Mouse (Mus musculus) layer of hippocampus, postnatal 36 days (tissue): Measurements from ENCODE around the gene Ints14. TPM values are rescaled to one million over a fixed set of nuclear protein-coding genes. Genes with fewer than 3 reads are reported as not detected.
"Not testable (repeated sequence)": the region's sequence is repeated elsewhere in the genome, so short reads cannot be mapped to it uniquely, and the experiment has no call there.

Experiments used
- DNase-seq, 2 experiments: peaks; one replicate each; pipeline ENCODE4 v3.0.0; 2022
- microRNA-seq, 2 experiments: library from miRNA; unstranded; fragments of <30 nt; microRNA quantifications; one replicate each; pipeline ENCODE4 v1.2.0; 2021
- total RNA-seq, 2 experiments: library from RNA; stranded (reverse); gene quantifications; 2 replicates each; pipeline ENCODE4 v1.2.3; 2021

The Ints14 gene
- total RNA-seq, 2 experiments from 2014 or later: 19.7 to 20.1 TPM

GRCm38 (mm10) chr9:65020128-65020527 lies 59.4 kb downstream of the Ints14 start:
- DNase-seq: no peak

- DNase-seq: peak; percentile 86 to 87
Measured at GRCm38 (mm10) chr9:65020991-65021886, 60.5 kb downstream of the Ints14 start, which contains the start of gene Hacd3. Hacd3 (minus strand) TSS chr9:65021693.

DNA sequence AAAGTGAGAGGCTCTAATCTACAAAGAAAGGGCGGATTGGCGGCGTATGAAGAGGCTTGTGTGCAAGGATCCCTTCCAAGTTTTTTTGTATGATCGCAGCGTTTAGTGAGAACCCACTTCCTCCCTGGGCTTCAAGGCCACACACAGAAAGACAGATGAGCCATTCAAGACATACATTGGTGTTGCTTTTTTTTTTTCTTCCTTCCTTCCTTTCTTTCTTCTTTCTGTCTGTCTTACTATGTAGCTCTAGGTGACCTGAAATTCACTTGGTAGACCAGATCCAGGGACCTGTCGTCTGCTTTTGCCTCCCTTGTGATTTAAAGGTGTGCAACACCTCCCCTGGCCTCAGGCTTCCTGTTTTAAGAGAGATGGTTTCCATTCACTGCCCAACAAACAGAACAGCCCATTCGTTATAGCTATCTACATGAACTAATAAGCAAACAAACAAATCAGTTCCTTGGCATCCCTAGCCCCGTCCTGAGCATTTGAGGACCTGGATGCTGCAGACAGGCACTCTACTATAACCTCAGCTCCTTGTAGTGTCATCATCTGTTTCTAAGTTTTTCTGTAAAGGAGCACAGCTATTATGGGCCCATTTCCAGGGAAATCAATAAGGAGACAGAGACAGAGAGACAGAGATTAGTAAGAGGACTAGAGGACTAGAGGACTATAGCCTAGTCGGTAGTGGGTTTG lies 61.3 kb downstream of the Ints14 start:
- no peak for DNase-seq

GRCm38 (mm10) chr9:65022580-65023135 lies 62.0 kb downstream of the Ints14 start:
- no peak for DNase-seq

DNA sequence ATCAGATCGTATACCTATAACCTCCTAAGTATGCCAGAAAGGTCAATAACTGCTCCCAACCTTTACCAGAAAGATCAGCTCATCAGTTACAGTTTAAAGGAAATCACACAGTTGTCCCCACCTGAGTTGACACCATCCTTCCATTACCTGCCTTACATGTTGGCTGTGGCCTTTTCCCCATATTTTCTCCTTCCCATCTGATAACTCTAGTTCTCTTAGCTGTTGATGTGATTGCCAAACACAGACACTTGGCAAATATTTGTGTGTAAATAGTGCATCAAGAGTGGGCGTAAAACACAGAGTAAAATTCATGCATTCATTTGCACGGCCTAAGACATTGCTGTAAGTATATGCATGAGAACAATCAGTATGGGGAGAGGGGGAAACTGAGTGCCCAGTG lies 62.7 kb downstream of the Ints14 start:
- no peak for DNase-seq

- DNase-seq: no peak
Measured at GRCm38 (mm10) chr9:65027241-65027640, 66.5 kb downstream of the Ints14 start.

- DNase-seq: no peak
Measured at GRCm38 (mm10) chr9:65028313-65028712, 67.6 kb downstream of the Ints14 start.

DNA sequence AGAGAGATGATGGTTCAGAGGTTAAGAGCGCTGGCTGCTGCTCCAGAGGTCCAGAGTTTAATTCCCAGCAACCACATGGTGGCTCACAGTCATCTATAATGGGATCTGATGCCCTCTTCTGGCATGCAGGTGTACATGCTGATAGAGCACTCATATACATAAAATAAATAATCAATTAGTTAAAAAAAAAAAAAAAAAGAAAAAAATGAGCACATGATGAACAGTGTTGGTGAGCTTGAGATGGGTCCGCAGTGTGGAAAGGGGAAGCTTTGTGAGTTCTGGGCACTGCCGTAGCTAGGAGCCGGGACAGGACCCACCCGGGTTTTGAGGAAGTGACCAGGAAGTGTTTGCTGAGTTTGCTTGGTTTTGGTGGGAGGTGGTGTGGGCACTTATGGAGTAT lies 70.7 kb downstream of the Ints14 start:
- DNase-seq: not testable (repeated sequence)

GRCm38 (mm10) chr9:65031894-65032268 lies 71.2 kb downstream of the Ints14 start:
- DNase-seq: no peak

- peak; percentile 91 for DNase-seq
Measured at GRCm38 (mm10) chr9:65032269-65033108, 71.8 kb downstream of the Ints14 start, which contains the start of gene Dpp8. Dpp8 (plus strand) TSS chr9:65032414.

DNA sequence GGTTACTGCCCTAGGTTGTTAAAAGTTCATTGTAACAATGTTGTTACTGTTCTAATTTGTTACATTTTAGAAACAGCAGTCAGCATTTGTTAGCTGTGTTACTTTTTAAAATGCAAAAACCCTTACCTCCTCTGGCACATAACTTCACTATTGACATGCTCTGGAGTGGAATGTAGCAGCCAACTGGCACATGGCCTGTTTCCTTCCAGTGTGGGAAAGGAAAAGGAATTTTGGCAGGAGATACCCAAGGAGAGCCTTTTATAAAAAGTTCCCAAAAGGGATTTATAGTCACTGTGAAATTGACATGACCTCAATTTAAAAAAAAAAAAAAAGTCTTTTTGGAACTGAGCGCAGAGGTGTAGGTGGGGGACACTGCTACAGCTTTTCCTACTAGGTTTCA lies 75.8 kb downstream of the Ints14 start:
- DNase-seq: no peak

Small RNA genes lying within 50 kb of the gene (microRNA-seq; reads per million reads assigned to microRNA genes)
- 0 reads per million in 2 experiments for gene Gm25640

Other genes starting within 250 kb of the Ints14 start
- gene Rab11a, start 223.1 kb upstream of the Ints14 start, total RNA-seq: 100 to 1,000 TPM; 233 to 239 TPM
- gene Dennd4a, start 149.6 kb upstream of the Ints14 start, total RNA-seq: 10 to 100 TPM; 41.4 to 41.7 TPM
- gene Slc24a1, start 9.3 kb upstream of the Ints14 start, total RNA-seq: not detected
- 100 to 1,000 TPM; 165 to 172 TPM for gene Hacd3, start 60.8 kb downstream of the Ints14 start, total RNA-seq
- 100 to 1,000 TPM; 162 to 163 TPM for gene Dpp8, start 71.5 kb downstream of the Ints14 start, total RNA-seq
- gene Igdcc4, start 140.6 kb downstream of the Ints14 start, total RNA-seq: 10 to 100 TPM; 33.2 to 36.4 TPM
- gene Igdcc3, start 180.3 kb downstream of the Ints14 start, total RNA-seq: 1 to 10 TPM; 3.1 to 4.4 TPM
- gene Parp16, start 234.4 kb downstream of the Ints14 start, total RNA-seq: 1 to 10 TPM; 4.6 to 4.9 TPM